Mouse (Mus musculus) embryonic facial prominence, embryonic 14.5 days (tissue): ENCODE data around the gene Pi16. TPM values are rescaled to one million over a fixed set of nuclear protein-coding genes. Genes with fewer than 3 reads are reported as not detected.
"Not testable (repeated sequence)": the region's sequence is repeated elsewhere in the genome, so short reads cannot be mapped to it uniquely, and the experiment has no call there.

Source experiments
- ATAC-seq: fragments of 200-750 bp; cut with Nextera tagmentation; 2 replicates; pipeline ENCODE4 v1.8.0; 2017; ENCODE audit warnings: low read depth, moderate number of reproducible peaks, moderate TSS enrichment
- DNase-seq: peaks from one replicate; pipeline ENCODE4 v3.0.0-alpha.2; 2015; ENCODE audit warnings: low spot score
- H3K27ac ChIP-seq: fragments of 300-500 bp; sonication (generic); replicated peaks from 2 replicates; pipeline ENCODE4 v1.5.1; 2014; ENCODE audit warnings: low read depth, mild to moderate bottlenecking, low read length, moderate library complexity
- H3K27me3 ChIP-seq: fragments of 300-500 bp; sonication (generic); replicated peaks from 2 replicates; pipeline ENCODE4 v1.6.1; 2014; ENCODE audit warnings: low read length; ENCODE audit not compliant: control insufficient read depth, insufficient read depth
- H3K36me3 ChIP-seq: fragments of 300-500 bp; sonication (generic); 2 replicates; pipeline ENCODE4 v1.6.1; 2014; ENCODE audit warnings: low read length, mixed read lengths; ENCODE audit not compliant: control insufficient read depth, insufficient read depth
- H3K4me1 ChIP-seq: fragments of 300-500 bp; sonication (generic); 2 replicates; pipeline ENCODE4 v1.6.1; 2014; ENCODE audit warnings: antibody characterized with exemption, low read length; ENCODE audit not compliant: control insufficient read depth, insufficient read depth
- H3K4me2 ChIP-seq: fragments of 300-500 bp; sonication (generic); 2 replicates; pipeline ENCODE4 v1.6.1; 2014; ENCODE audit warnings: low read depth, mild to moderate bottlenecking, low read length, moderate library complexity, mixed read lengths
- H3K4me3 ChIP-seq: fragments of 300-500 bp; sonication (generic); 2 replicates; pipeline ENCODE4 v1.5.1; 2014; ENCODE audit warnings: low read depth, mild to moderate bottlenecking, low read length
- H3K9ac ChIP-seq: fragments of 300-500 bp; sonication (generic); 2 replicates; pipeline ENCODE4 v1.6.1; 2014; ENCODE audit warnings: low read depth, mild to moderate bottlenecking, low read length, moderate library complexity, mixed read lengths
- H3K9me3 ChIP-seq: fragments of 300-500 bp; sonication (generic); 2 replicates; pipeline ENCODE4 v1.6.1; 2016; ENCODE audit warnings: low read length; ENCODE audit not compliant: control insufficient read depth
- WGBS: fragments of 180-500 bp; shearing (Covaris S2); extraction: QIAGEN DNeasy Blood & Tissue Kit; methylation state at CpG from one replicate; pipeline ENCODE4 v1.1.7; 2014; 5-methylcytosine and 5-hydroxymethylcytosine counted together
- polyA plus RNA-seq: library from polyadenylated mRNA; unstranded; fragments of >200 nt; fragmentation: Nextera tagmentation; extraction: Ambion mirVana; gene quantifications from 2 replicates; pipeline ENCODE4 v1.2.1, GENCODE M21; 2014

The Pi16 gene
- polyA plus RNA-seq, 1 experiment from 2014 or later: 3.0 TPM

DNA sequence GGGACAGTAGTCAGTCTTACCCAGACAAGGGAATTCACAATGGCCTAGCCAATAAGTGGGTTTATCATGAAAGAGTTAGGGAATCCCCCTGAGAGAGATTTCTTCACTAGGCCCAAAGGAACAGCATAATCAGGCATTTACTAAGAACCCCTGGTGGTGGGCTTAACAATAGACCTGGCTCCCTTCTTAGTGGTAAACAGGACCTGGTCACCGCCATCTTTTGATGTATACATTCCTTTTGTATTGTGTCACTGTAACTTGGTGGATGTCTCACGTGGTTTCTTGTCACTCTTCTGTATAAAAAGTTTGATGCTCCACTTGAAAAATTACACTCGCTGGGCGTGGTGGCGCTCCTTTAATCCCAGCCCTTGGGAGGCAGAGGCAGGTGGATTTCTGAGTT is 33.6 kb downstream of the Pi16 start:
- H3K9me3 ChIP-seq, H3K27ac ChIP-seq, H3K4me3 ChIP-seq, H3K4me2 ChIP-seq, ATAC-seq, H3K36me3 ChIP-seq, DNase-seq, H3K9ac ChIP-seq, H3K27me3 ChIP-seq: not testable (repeated sequence)
- H3K4me1 ChIP-seq: peaks cover 13% of the 10 kb centered on the region
- WGBS: 72% methylated on average over 5 of the region's 5 CpGs

DNA sequence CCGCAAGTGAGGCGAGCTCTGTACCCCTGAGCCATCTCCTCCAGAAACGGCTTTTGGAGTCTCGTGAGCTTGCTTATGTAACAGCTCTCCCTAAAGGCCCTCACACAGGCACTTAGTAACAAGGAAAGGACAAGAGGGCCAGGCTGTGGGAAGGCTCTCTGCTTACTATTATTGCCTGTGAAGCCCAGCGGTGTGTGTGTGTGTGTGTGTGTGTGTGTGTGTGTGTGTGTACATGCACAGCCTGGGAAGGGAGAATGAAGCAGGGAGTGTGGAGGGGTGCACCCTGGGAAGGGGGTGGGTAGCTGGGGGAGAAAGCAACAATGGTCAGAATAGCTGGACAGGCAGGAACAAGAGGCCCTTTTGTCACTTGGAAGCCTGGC is 38.0 kb downstream of the Pi16 start:
- DNase-seq (peak; percentile 50), ATAC-seq (peak; percentile 23; the same call in 1 of the 2 replicates)
- Histone ChIP-seq H3K27ac (peak overlapping the region; percentile 88), H3K4me1 (peaks cover 16% of the 10 kb centered on the region), H3K36me3 (no peaks in the 10 kb centered on the region), H3K4me3 (no peak overlapping the region), H3K27me3 (no peaks in the 10 kb centered on the region), H3K9ac (peak overlapping the region; percentile 49), H3K4me2 (peak overlapping the region; percentile 56; the same call in 1 of the 2 replicates), H3K9me3 (no peaks in the 10 kb centered on the region)
- 52% methylated on average over 5 of the region's 5 CpGs for WGBS

GRCm38 (mm10) chr17:29355841-29356478 is 38.5 kb downstream of the Pi16 start:
- Histone ChIP-seq H3K4me3 (peak overlapping the region; percentile 17; the same call in 1 of the 2 replicates), H3K27ac (peak overlapping the region; percentile 88), H3K4me1 (peaks cover 16% of the 10 kb centered on the region), H3K36me3 (no peaks in the 10 kb centered on the region), H3K27me3 (no peaks in the 10 kb centered on the region), H3K9me3 (no peaks in the 10 kb centered on the region), H3K9ac (peak overlapping the region; percentile 36), H3K4me2 (peak overlapping the region; percentile 56)
- 22% methylated on average over 17 of the region's 17 CpGs for WGBS
- ATAC-seq: peak; percentile 44
- DNase-seq: peak; percentile 74

GRCm38 (mm10) chr17:29356479-29356856 is 39.0 kb downstream of the Pi16 start:
- WGBS: 4% methylated on average over 11 of the region's 11 CpGs

DNA sequence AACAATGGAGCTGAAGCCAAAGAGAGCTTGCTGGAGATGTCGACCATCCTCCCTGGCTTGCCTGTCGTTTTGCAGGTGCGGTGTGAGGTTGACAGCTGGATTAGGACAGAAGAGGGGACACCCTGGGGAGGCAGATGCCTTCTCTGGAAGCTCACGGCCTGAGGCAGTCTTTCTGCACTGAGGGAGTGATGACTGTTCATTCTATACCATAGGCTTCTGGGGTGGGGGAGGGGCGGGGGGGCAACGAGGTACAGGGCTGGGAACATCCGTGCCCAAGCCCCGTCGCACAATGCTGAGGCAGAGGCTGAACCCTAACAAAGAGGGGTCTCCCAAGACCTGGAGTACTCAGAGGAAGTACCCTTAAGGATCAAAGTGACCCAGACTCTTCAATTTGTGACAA is 39.4 kb downstream of the Pi16 start:
- peak; percentile 19; the same call in 1 of the 2 replicates for ATAC-seq
- H3K4me1 ChIP-seq: peaks cover 16% of the 10 kb centered on the region
- 15% methylated on average over 9 of the region's 9 CpGs for WGBS

More at GRCm38 (mm10) chr17:29356479-29356856, 39.0 kb downstream of the Pi16 start:
- DNase-seq (peak; percentile 93), ATAC-seq (peak; percentile 93)
- peak overlapping the region; percentile 27 for H3K4me3 ChIP-seq
- H3K36me3 ChIP-seq: no peaks in the 10 kb centered on the region
- H3K4me1 ChIP-seq: peaks cover 16% of the 10 kb centered on the region
- H3K9ac ChIP-seq: peak overlapping the region; percentile 36; the same call in 1 of the 2 replicates
- no peaks in the 10 kb centered on the region for H3K9me3 ChIP-seq
- H3K4me2 ChIP-seq: peak overlapping the region; percentile 56
- no peaks in the 10 kb centered on the region for H3K27me3 ChIP-seq
- H3K27ac ChIP-seq: peak overlapping the region; percentile 88

GRCm38 (mm10) chr17:29358928-29359327 is 41.4 kb downstream of the Pi16 start:
- 45% methylated on average over 3 of the region's 3 CpGs for WGBS
- Histone ChIP-seq H3K9me3 (no peaks in the 10 kb centered on the region), H3K27ac (no peak overlapping the region), H3K9ac (no peak overlapping the region), H3K4me3 (no peak overlapping the region), H3K4me2 (no peak overlapping the region), H3K27me3 (no peaks in the 10 kb centered on the region), H3K36me3 (no peaks in the 10 kb centered on the region), H3K4me1 (peaks cover 16% of the 10 kb centered on the region)
- ATAC-seq (no peak), DNase-seq (no peak)

More for the DNA sequence above, 39.4 kb downstream of the Pi16 start:
- Histone ChIP-seq H3K27me3 (no peaks in the 10 kb centered on the region), H3K9me3 (no peaks in the 10 kb centered on the region), H3K27ac (peak overlapping the region; percentile 88; the same call in 1 of the 2 replicates), H3K4me3 (peak overlapping the region; percentile 27), H3K36me3 (no peaks in the 10 kb centered on the region), H3K4me2 (peak overlapping the region; percentile 56), H3K9ac (peak overlapping the region; percentile 3; the same call in 1 of the 2 replicates)
- no peak for DNase-seq

GRCm38 (mm10) chr17:29360761-29361221 is 43.3 kb downstream of the Pi16 start, which contains the start of gene Fgd2:
TSS of gene Fgd2 (plus strand) at chr17:29360914.
- WGBS: 13% methylated on average over 5 of the region's 5 CpGs
- 0 out of 2 replicates have a peak within 1 kb of the TSS, but pooled peaks have one; percentile 22 for H3K9ac ChIP-seq
- no peak within 1 kb of the TSS for H3K4me3 ChIP-seq
- DNase-seq: no peak
- H3K36me3 ChIP-seq: no peaks in the 10 kb centered on the region
- H3K27me3 ChIP-seq: no peaks in the 10 kb centered on the region
- no peaks in the 10 kb centered on the region for H3K9me3 ChIP-seq
- H3K27ac ChIP-seq: no peak within 1 kb of the TSS
- H3K4me2 ChIP-seq: no peak within 1 kb of the TSS
- ATAC-seq: no peak
- peaks cover 11% of the 10 kb centered on the region for H3K4me1 ChIP-seq

DNA sequence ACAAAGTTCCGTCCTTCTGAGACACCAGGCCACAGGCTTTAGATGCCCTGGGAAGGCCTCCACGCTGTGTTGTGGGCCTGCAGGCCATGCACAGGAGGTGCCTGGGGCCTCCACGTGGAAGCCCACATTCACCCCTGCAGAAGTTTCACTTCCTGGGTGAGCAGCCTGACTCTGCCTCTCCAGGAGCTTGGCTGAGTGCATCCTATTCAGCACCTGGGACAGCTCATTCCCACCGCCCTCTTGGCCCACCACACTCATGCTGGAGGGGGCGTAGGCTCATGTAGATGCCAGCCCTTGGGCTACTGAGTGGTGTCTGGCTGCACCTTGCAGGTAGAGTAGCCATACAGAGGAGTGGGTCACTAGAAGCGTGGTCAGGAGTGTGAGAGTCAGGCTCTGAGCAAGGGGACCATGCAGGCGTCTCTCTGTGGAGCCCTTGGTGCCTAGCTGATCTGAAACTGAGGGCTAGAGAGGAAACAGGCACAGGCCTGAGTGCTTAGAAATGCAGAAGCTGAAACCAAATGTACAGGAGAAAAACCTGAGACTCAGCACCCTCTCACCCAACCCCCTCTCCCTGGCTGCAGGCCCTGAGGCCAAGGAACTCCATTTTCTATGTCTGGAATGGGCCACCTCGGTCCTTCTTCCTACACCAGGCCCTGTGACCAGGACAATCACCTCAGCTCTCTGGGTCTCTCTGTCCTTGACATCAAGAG is 44.7 kb downstream of the Pi16 start:
- no peaks in the 10 kb centered on the region for H3K36me3 ChIP-seq
- H3K4me3 ChIP-seq: no peak overlapping the region
- ATAC-seq (no peak), DNase-seq (no peak)
- no peaks in the 10 kb centered on the region for H3K4me1 ChIP-seq
- no peak overlapping the region for H3K9ac ChIP-seq
- H3K4me2 ChIP-seq: no peak overlapping the region
- H3K9me3 ChIP-seq: no peaks in the 10 kb centered on the region
- H3K27me3 ChIP-seq: no peaks in the 10 kb centered on the region
- WGBS: 54% methylated on average over 8 of the region's 8 CpGs
- H3K27ac ChIP-seq: no peak overlapping the region
